Mouse (Mus musculus) forebrain, embryonic 12.5 days (tissue): ENCODE results near the gene Rec114. TPM values are rescaled to one million over a fixed set of nuclear protein-coding genes. Genes with fewer than 3 reads are reported as not detected.

Source experiments
- ATAC-seq: fragments of 200-750 bp; cut with Nextera tagmentation; 2 replicates; pipeline ENCODE4 v1.8.0; 2017; ENCODE audit warnings: moderate TSS enrichment; ENCODE audit not compliant: low FRiP score
- H3K27ac ChIP-seq: fragments of 300-500 bp; sonication (generic); 2 replicates; pipeline ENCODE4 v1.5.1; 2016; ENCODE audit warnings: mild to moderate bottlenecking
- H3K27me3 ChIP-seq: fragments of 300-500 bp; sonication (generic); 2 replicates; pipeline ENCODE4 v1.6.1; 2016; ENCODE audit warnings: mild to moderate bottlenecking
- H3K36me3 ChIP-seq: fragments of 300-500 bp; sonication (generic); replicated peaks from 2 replicates; pipeline ENCODE4 v1.6.1; 2016; ENCODE audit warnings: mild to moderate bottlenecking
- H3K4me1 ChIP-seq: fragments of 300-500 bp; sonication (generic); 2 replicates; pipeline ENCODE4 v1.6.1; 2016
- H3K4me2 ChIP-seq: fragments of 300-500 bp; sonication (generic); 2 replicates; pipeline ENCODE4 v1.6.1; 2016; ENCODE audit warnings: mild to moderate bottlenecking, moderate library complexity
- H3K4me3 ChIP-seq: fragments of 300-500 bp; sonication (generic); replicated peaks from 2 replicates; pipeline ENCODE4 v1.5.1; 2016; ENCODE audit warnings: mild to moderate bottlenecking
- H3K9ac ChIP-seq: fragments of 300-500 bp; sonication (generic); 2 replicates; pipeline ENCODE4 v1.6.1; 2016; ENCODE audit warnings: mild to moderate bottlenecking
- H3K9me3 ChIP-seq: fragments of 300-500 bp; sonication (generic); 2 replicates; pipeline ENCODE4 v1.6.1; 2016
- WGBS: fragments of 180-500 bp; shearing (Covaris S2); methylation state at CpG from one replicate; pipeline ENCODE4 v1.1.7; 2016; 5-methylcytosine and 5-hydroxymethylcytosine counted together
- polyA plus RNA-seq: library from polyadenylated mRNA; unstranded; fragments of >200 nt; fragmentation: Nextera tagmentation; extraction: Ambion mirVana; gene quantifications from 2 replicates; pipeline ENCODE4 v1.2.1, GENCODE M21; 2016

Gene Rec114
- polyA plus RNA-seq, 1 experiment from 2014 or later: 2.4 TPM

DNA sequence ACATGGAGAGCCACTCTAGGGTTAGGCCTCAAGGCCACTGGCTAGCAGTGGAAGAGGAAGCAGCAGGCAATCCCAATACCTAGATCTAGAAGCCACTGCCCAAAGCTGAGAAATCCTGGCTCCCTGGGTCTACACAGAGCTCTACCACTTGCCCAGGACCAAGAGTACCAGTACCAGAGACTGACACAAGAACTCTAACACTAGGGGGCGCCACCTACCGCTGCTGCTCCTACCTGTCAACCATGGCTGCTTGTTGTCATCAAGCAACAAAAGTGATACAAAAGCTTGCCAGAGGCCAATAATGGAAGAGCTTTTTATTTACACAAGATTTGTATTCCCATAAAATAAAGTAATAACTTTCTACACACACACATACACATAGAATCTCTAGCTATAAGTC, 33.8 kb downstream of the Rec114 start:
- WGBS: 4% methylated on average over 2 of the region's 2 CpGs
- H3K9me3 ChIP-seq: no peaks in the 10 kb centered on the region
- H3K4me3 ChIP-seq: no peak overlapping the region
- no peaks in the 10 kb centered on the region for H3K27me3 ChIP-seq
- H3K9ac ChIP-seq: no peak overlapping the region
- no peak for ATAC-seq
- H3K4me1 ChIP-seq: 0 out of 2 replicates have a peak, but pooled peaks cover 2% of the 10 kb centered on the region
- no peak overlapping the region for H3K27ac ChIP-seq
- no peak overlapping the region for H3K4me2 ChIP-seq
- H3K36me3 ChIP-seq: no peaks in the 10 kb centered on the region

DNA sequence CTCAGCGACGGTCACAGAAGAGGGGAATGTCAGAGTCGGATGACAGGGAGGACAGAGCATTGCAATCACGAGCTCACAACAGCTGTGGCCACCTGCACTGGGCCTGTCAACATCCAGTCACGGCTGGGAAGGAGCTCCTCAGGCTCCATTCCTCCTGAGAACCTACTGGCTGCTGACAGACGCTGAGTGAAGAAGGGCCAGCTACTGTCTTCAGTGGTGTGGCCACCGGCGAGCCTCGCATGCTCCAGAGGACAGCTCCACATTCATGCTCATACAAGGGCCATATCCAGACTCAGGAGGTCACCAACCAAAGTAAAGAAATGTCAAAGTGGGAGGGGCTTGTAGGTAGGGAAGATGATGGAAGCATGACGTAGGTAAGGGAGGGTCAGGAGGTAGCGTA, 36.0 kb downstream of the Rec114 start:
- 88% methylated on average over 11 of the region's 11 CpGs for WGBS
- H3K4me2 ChIP-seq: no peak overlapping the region
- no peak overlapping the region for H3K9ac ChIP-seq
- no peak overlapping the region for H3K27ac ChIP-seq
- no peaks in the 10 kb centered on the region for H3K27me3 ChIP-seq
- H3K36me3 ChIP-seq: no peaks in the 10 kb centered on the region
- H3K4me3 ChIP-seq: no peak overlapping the region
- H3K4me1 ChIP-seq: 0 out of 2 replicates have a peak, but pooled peaks cover 2% of the 10 kb centered on the region
- ATAC-seq: no peak
- H3K9me3 ChIP-seq: no peaks in the 10 kb centered on the region

- Histone ChIP-seq H3K27me3 (no peaks in the 10 kb centered on the region), H3K9ac (no peak overlapping the region), H3K9me3 (no peaks in the 10 kb centered on the region), H3K4me2 (no peak overlapping the region), H3K27ac (no peak overlapping the region), H3K4me1 (no peaks in the 10 kb centered on the region), H3K4me3 (no peak overlapping the region), H3K36me3 (no peaks in the 10 kb centered on the region)
- WGBS: 85% methylated on average over 7 of the region's 7 CpGs
- no peak for ATAC-seq
Measured at GRCm38 (mm10) chr9:58706024-58706423, 37.7 kb downstream of the Rec114 start.

GRCm38 (mm10) chr9:58703766-58704165, 40.0 kb downstream of the Rec114 start:
- Histone ChIP-seq H3K4me1 (no peaks in the 10 kb centered on the region), H3K36me3 (no peaks in the 10 kb centered on the region), H3K4me3 (no peak overlapping the region), H3K27ac (no peak overlapping the region), H3K9ac (no peak overlapping the region), H3K27me3 (no peaks in the 10 kb centered on the region), H3K9me3 (no peaks in the 10 kb centered on the region), H3K4me2 (no peak overlapping the region)
- 90% methylated on average over 7 of the region's 7 CpGs for WGBS
- no peak for ATAC-seq

DNA sequence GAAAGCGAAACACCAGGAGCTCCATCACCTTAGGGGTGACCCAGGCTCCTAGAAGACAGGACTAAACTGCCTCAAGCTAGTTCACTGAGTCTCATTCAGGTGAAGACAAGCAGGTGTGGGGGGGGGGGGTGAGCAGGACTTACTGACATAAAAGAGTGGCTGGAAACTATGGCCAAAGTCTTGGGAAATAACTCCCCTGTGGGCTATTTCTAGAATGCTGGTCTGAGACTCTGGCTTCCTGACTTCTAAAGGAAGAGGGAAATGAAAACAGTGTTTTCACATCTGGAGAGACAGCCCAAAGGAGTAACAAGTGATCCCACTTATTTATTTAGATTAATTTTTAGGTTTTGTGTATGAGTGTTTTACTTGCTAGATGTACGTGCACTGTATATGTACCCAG, 42.0 kb downstream of the Rec114 start:
- Histone ChIP-seq H3K27me3 (no peaks in the 10 kb centered on the region), H3K4me1 (no peaks in the 10 kb centered on the region), H3K9ac (no peak overlapping the region), H3K4me2 (no peak overlapping the region), H3K4me3 (no peak overlapping the region), H3K9me3 (no peaks in the 10 kb centered on the region), H3K36me3 (no peaks in the 10 kb centered on the region), H3K27ac (no peak overlapping the region)
- 94% methylated on average over 2 of the region's 2 CpGs for WGBS
- no peak for ATAC-seq

DNA sequence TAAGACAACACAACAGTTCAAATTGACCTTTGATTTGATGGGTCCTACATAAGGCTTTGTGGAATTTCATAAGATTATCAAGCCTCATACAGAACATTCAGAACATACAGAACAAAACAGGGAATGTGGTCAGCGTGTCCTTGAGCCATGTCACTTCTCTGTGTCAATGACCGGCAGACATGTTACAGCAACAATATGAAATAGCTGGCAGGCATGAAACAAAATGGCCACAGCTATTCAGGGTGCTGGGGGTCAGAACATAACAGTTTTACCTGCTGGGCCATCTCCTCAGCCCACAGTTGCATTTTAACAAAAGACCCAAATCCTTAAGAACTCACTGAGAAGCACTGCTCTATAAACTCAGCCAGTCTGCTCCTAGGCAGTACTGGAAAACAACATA, 45.3 kb downstream of the Rec114 start:
- WGBS: 91% methylated on average over 2 of the region's 2 CpGs
- ATAC-seq: no peak
- Histone ChIP-seq H3K36me3 (no peaks in the 10 kb centered on the region), H3K4me2 (no peak overlapping the region), H3K9me3 (no peaks in the 10 kb centered on the region), H3K9ac (no peak overlapping the region), H3K27ac (no peak overlapping the region), H3K4me3 (no peak overlapping the region), H3K4me1 (no peaks in the 10 kb centered on the region), H3K27me3 (no peaks in the 10 kb centered on the region)

DNA sequence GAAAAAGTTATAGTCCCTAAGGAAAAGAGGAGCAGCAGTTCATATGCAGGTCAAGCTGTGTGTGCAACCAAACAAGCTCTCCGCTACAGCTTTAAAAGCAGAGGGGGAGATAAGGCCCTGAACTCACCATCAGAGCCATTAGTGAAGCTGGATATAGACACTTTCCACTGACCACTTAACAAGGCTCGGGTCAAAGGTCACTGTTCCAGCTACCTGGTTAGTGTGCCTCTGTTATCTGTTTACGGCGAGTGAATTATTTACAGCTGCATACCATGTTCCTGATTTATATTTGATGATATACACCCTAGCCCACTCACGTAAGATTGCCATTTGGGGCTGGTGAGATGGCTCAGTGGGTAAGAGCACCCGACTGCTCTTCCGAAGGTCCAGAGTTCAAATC, 52.3 kb downstream of the Rec114 start:
- Histone ChIP-seq H3K4me3 (no peak overlapping the region), H3K9ac (no peak overlapping the region), H3K36me3 (no peaks in the 10 kb centered on the region), H3K27me3 (no peaks in the 10 kb centered on the region), H3K4me1 (no peaks in the 10 kb centered on the region), H3K27ac (no peak overlapping the region), H3K9me3 (no peaks in the 10 kb centered on the region), H3K4me2 (no peak overlapping the region)
- 96% methylated on average over 7 of the region's 7 CpGs for WGBS
- no peak for ATAC-seq

DNA sequence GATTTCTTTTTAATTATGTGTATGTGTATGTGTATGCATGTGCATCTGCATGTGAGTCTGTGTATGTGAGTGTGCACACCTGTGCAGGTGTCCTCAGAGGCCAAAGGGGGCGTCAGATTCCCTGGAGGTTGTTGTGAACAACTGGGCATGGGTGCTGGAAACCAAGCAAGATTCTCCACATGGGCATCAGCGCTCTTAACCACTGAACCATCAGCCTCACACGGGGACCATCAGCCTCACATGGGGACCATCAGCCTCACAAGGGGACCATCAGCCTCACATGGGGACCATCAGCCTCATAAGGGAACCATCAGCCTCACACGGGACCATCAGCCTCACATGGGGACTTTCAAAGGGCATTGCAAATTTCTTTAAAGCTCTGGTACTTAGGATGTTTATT, 53.1 kb downstream of the Rec114 start:
- no peak overlapping the region for H3K4me2 ChIP-seq
- H3K9me3 ChIP-seq: no peaks in the 10 kb centered on the region
- 84% methylated on average over 4 of the region's 4 CpGs for WGBS
- no peak overlapping the region for H3K4me3 ChIP-seq
- no peaks in the 10 kb centered on the region for H3K36me3 ChIP-seq
- no peaks in the 10 kb centered on the region for H3K27me3 ChIP-seq
- H3K4me1 ChIP-seq: no peaks in the 10 kb centered on the region
- H3K9ac ChIP-seq: no peak overlapping the region
- no peak overlapping the region for H3K27ac ChIP-seq
- no peak for ATAC-seq

DNA sequence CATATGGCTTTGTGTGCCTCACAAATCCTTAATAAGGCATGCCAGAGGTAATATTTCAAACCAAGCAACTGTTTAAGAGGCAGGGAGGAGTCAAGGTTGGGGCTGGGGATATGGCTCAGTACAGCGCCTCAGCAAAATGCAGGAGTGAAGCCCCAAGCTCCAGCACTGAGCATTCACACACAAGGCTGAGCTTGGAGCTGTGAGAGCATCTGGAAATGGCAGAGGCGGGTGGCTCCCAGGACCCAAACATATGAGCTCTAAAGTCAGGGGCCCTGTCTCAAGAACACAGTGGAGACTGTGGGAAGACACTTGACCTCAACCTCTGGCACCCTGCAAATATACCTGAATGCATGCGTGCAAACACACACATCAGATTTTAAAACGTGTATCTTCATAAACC, 55.7 kb downstream of the Rec114 start:
- ATAC-seq: no peak
- no peaks in the 10 kb centered on the region for H3K27me3 ChIP-seq
- H3K36me3 ChIP-seq: no peaks in the 10 kb centered on the region
- H3K4me2 ChIP-seq: no peak overlapping the region
- H3K9ac ChIP-seq: no peak overlapping the region
- WGBS: 84% methylated on average over 4 of the region's 4 CpGs
- no peaks in the 10 kb centered on the region for H3K9me3 ChIP-seq
- H3K4me3 ChIP-seq: no peak overlapping the region
- no peak overlapping the region for H3K27ac ChIP-seq
- H3K4me1 ChIP-seq: 0 out of 2 replicates have a peak, but pooled peaks cover 4% of the 10 kb centered on the region

DNA sequence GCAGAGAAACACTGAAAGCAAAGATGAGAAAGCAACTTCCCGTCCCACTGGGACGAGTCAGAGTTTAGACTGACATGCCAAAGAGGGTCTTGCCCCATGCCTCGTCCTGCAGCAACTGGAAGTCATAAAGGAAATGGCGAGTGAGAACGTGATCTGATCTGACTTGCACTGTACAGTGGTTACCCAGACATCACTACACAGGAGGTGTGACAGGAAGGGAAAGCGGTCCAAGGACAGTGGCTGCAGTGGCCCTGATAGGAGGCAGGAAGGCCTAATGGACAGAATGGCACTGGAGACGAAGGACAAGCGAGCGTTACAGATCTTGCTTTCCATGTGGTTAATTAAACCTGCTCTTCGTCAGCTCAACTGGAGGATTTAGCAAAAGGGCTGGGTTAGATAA, 58.5 kb downstream of the Rec114 start:
- Histone ChIP-seq H3K27ac (no peak overlapping the region), H3K4me2 (no peak overlapping the region), H3K4me3 (no peak overlapping the region), H3K9me3 (no peaks in the 10 kb centered on the region), H3K4me1 (0 out of 2 replicates have a peak, but pooled peaks cover 5% of the 10 kb centered on the region), H3K9ac (no peak overlapping the region), H3K36me3 (no peaks in the 10 kb centered on the region), H3K27me3 (no peaks in the 10 kb centered on the region)
- WGBS: 86% methylated on average over 10 of the region's 10 CpGs
- ATAC-seq: no peak

GRCm38 (mm10) chr9:58683372-58683771, 60.4 kb downstream of the Rec114 start:
- Histone ChIP-seq H3K36me3 (no peaks in the 10 kb centered on the region), H3K9ac (no peak overlapping the region), H3K9me3 (no peaks in the 10 kb centered on the region), H3K4me1 (0 out of 2 replicates have a peak, but pooled peaks cover 5% of the 10 kb centered on the region), H3K27me3 (no peaks in the 10 kb centered on the region), H3K4me3 (no peak overlapping the region), H3K27ac (no peak overlapping the region), H3K4me2 (no peak overlapping the region)
- ATAC-seq: no peak
- WGBS: 32% methylated on average over 6 of the region's 6 CpGs

- Histone ChIP-seq H3K27me3 (no peaks in the 10 kb centered on the region), H3K4me2 (no peak overlapping the region), H3K9ac (no peak overlapping the region), H3K9me3 (no peaks in the 10 kb centered on the region), H3K36me3 (no peaks in the 10 kb centered on the region), H3K27ac (no peak overlapping the region), H3K4me3 (no peak overlapping the region), H3K4me1 (0 out of 2 replicates have a peak, but pooled peaks cover 5% of the 10 kb centered on the region)
- WGBS: 71% methylated on average over 6 of the region's 6 CpGs
- no peak for ATAC-seq
Measured at GRCm38 (mm10) chr9:58682106-58682505, 61.7 kb downstream of the Rec114 start.

DNA sequence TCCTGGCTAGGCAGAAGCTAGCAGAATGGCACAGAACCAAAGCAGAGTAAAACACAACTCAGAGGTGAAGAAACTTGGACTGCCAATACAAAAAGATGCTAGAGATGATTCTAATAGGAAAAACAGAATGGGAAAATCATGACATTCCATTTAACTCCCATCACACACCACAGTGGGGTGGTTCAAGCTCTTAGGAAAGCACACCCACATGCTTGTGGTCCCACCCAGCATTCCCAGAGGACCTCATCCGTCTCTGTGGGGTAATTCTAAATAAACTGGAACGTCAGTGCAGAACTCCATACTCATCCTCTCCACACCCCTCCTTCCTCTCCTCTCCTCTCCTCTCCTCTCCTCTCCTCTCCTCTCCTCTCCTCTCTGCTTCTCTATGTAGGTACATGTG, 62.4 kb downstream of the Rec114 start:
- H3K4me1 ChIP-seq: 0 out of 2 replicates have a peak, but pooled peaks cover 5% of the 10 kb centered on the region
- no peak for ATAC-seq
- H3K27ac ChIP-seq: no peak overlapping the region
- H3K9ac ChIP-seq: no peak overlapping the region
- H3K36me3 ChIP-seq: no peaks in the 10 kb centered on the region
- no peaks in the 10 kb centered on the region for H3K9me3 ChIP-seq
- no peaks in the 10 kb centered on the region for H3K27me3 ChIP-seq
- no peak overlapping the region for H3K4me3 ChIP-seq
- H3K4me2 ChIP-seq: no peak overlapping the region
- 87% methylated on average over 2 of the region's 2 CpGs for WGBS
